Mouse (Mus musculus) myocyte (in vitro differentiated cells): ENCODE data around the gene Atp5g1. TPM values are rescaled to one million over a fixed set of nuclear protein-coding genes. Genes with fewer than 3 reads are reported as not detected.

Experiments
- H3K27me3 ChIP-seq: one replicate; pipeline ENCODE4 v1.6.1; 2011; ENCODE audit not compliant: control insufficient read depth, insufficient read depth, insufficient read length
- H3K36me3 ChIP-seq: one replicate; pipeline ENCODE4 v1.6.1; 2011; ENCODE audit not compliant: control insufficient read depth, insufficient read depth
- H3K4me2 ChIP-seq: one replicate; pipeline ENCODE4 v1.6.1; 2011; ENCODE audit warnings: low read depth, control low read depth
- H3K4me3 ChIP-seq: one replicate; pipeline ENCODE4 v1.5.1; 2011; ENCODE audit warnings: mild to moderate bottlenecking, control low read depth, moderate library complexity
- H3K79me2 ChIP-seq: one replicate; pipeline ENCODE4 v1.6.1; 2011; ENCODE audit not compliant: control insufficient read depth, insufficient read depth
- H3ac ChIP-seq: one replicate; pipeline ENCODE4 v1.6.1; 2011; ENCODE audit not compliant: control insufficient read depth, insufficient read length
- CEBPB ChIP-seq: IDR thresholded peaks from 2 replicates; pipeline ENCODE4 v1.6.1; 2011; ENCODE audit warnings: mild to moderate bottlenecking, moderate library complexity; ENCODE audit not compliant: poor library complexity, insufficient read depth, severe bottlenecking
- E2F4 ChIP-seq: IDR thresholded peaks from one replicate; pipeline ENCODE4 v1.6.1; 2011; ENCODE audit warnings: mild to moderate bottlenecking, control low read depth, moderate library complexity; ENCODE audit not compliant: insufficient read depth
- MAX ChIP-seq: IDR thresholded peaks from one replicate; pipeline ENCODE4 v1.6.1; 2011; ENCODE audit warnings: low read depth, mild to moderate bottlenecking, control low read depth
- MYOD1 ChIP-seq, 3 experiments: IDR thresholded peaks; one replicate each; pipeline ENCODE4 v1.6.1; 2011; ENCODE audit warnings: control low read depth in 2 of 3, low read depth in 2 of 3, mild to moderate bottlenecking in 2 of 3, moderate library complexity in 1 of 3; ENCODE audit not compliant: insufficient read length in 2 of 3, control insufficient read depth in 1 of 3
- MYOG ChIP-seq, 3 experiments: IDR thresholded peaks; one replicate each; pipeline ENCODE4 v1.6.1; 2011; ENCODE audit warnings: control low read depth in 2 of 3, low read depth in 2 of 3, mild to moderate bottlenecking in 2 of 3; ENCODE audit not compliant: insufficient read length in 2 of 3, control insufficient read depth in 1 of 3, insufficient read depth in 1 of 3
- POLR2A ChIP-seq: IDR thresholded peaks from one replicate; pipeline ENCODE4 v1.6.1; 2011; ENCODE audit warnings: low read depth, mild to moderate bottlenecking, control low read depth, moderate library complexity; ENCODE audit not compliant: insufficient read length
- POLR2AphosphoS2 ChIP-seq: IDR thresholded peaks from one replicate; pipeline ENCODE4 v1.6.1; 2011; ENCODE audit warnings: low read depth, control low read depth; ENCODE audit not compliant: insufficient read length
- REST ChIP-seq: IDR thresholded peaks from one replicate; pipeline ENCODE4 v1.6.1; 2011; ENCODE audit warnings: mild to moderate bottlenecking, control low read depth, moderate library complexity; ENCODE audit not compliant: insufficient read depth, insufficient read length
- SRF ChIP-seq: IDR thresholded peaks from one replicate; pipeline ENCODE4 v1.6.1; 2011; ENCODE audit warnings: low read depth; ENCODE audit not compliant: control insufficient read depth, insufficient read length
- TCF12 ChIP-seq: IDR thresholded peaks from one replicate; pipeline ENCODE4 v1.6.1; 2011; ENCODE audit warnings: mild to moderate bottlenecking, control low read depth; ENCODE audit not compliant: poor library complexity, insufficient read depth, severe bottlenecking
- TCF3 ChIP-seq: IDR thresholded peaks from one replicate; pipeline ENCODE4 v1.6.1; 2011; ENCODE audit warnings: low read depth, control low read depth; ENCODE audit not compliant: insufficient read length
- USF1 ChIP-seq: IDR thresholded peaks from one replicate; pipeline ENCODE4 v1.6.1; 2011; ENCODE audit warnings: low read depth, mild to moderate bottlenecking, control low read depth, moderate library complexity
- polyA plus RNA-seq: library from polyadenylated mRNA; unstranded; fragments of >200 nt; fragmentation: generic; extraction: Trizol; gene quantifications from one replicate; pipeline ENCODE4 v1.2.1, GENCODE M21; 2012; ENCODE audit warnings: missing spikeins

The Atp5g1 gene
- polyA plus RNA-seq, 1 experiment: 1,235 TPM

- Histone ChIP-seq H3K79me2 (no peaks in the 10 kb centered on the region), H3ac (no peak overlapping the region), H3K36me3 (peaks cover 51% of the 10 kb centered on the region), H3K4me3 (no peak overlapping the region), H3K4me2 (no peak overlapping the region), H3K27me3 (no peaks in the 10 kb centered on the region)
- TF ChIP-seq POLR2AphosphoS2 (peak; percentile 53), TCF3 (no peak)
Measured at GRCm38 (mm10) chr11:96047469-96048373, 27.7 kb downstream of the Atp5g1 start.

- no peak overlapping the region for H3K4me3 ChIP-seq
- no peaks in the 10 kb centered on the region for H3K27me3 ChIP-seq
- no peak overlapping the region for H3K4me2 ChIP-seq
- TF ChIP-seq TCF12: no peak
- TF ChIP-seq E2F4: no peak
- no peak for TF ChIP-seq POLR2AphosphoS2
- TF ChIP-seq USF1: no peak
- no peak for TF ChIP-seq REST
- TF ChIP-seq MYOG (IDR thresholded peaks at IDR 0.05; ENCODE audit: control insufficient read depth in 1 of 3, insufficient read depth in 1 of 3, insufficient read length in 2 of 3, low read depth in 2 of 3): no peak
- TF ChIP-seq TCF3: no peak
- no peak for TF ChIP-seq MAX
- no peak for TF ChIP-seq CEBPB
- TF ChIP-seq SRF: no peak
- TF ChIP-seq POLR2A: no peak
- TF ChIP-seq MYOD1 (IDR thresholded peaks at IDR 0.05; ENCODE audit: control insufficient read depth in 1 of 3, insufficient read length in 2 of 3, low read depth in 2 of 3): no peak
- H3K36me3 ChIP-seq: peaks cover 52% of the 10 kb centered on the region
- no peak overlapping the region for H3ac ChIP-seq
- no peaks in the 10 kb centered on the region for H3K79me2 ChIP-seq
Measured at GRCm38 (mm10) chr11:96046793-96047192, 28.7 kb downstream of the Atp5g1 start.

- peaks cover 49% of the 10 kb centered on the region for H3K36me3 ChIP-seq
- no peak overlapping the region for H3K4me2 ChIP-seq
- no peaks in the 10 kb centered on the region for H3K27me3 ChIP-seq
- no peak overlapping the region for H3ac ChIP-seq
- TF ChIP-seq TCF12 (no peak), REST (no peak), POLR2AphosphoS2 (no peak), E2F4 (no peak), MAX (no peak)
- H3K79me2 ChIP-seq: no peaks in the 10 kb centered on the region
- no peak overlapping the region for H3K4me3 ChIP-seq
Measured at GRCm38 (mm10) chr11:96046028-96046427, 29.4 kb downstream of the Atp5g1 start.

DNA sequence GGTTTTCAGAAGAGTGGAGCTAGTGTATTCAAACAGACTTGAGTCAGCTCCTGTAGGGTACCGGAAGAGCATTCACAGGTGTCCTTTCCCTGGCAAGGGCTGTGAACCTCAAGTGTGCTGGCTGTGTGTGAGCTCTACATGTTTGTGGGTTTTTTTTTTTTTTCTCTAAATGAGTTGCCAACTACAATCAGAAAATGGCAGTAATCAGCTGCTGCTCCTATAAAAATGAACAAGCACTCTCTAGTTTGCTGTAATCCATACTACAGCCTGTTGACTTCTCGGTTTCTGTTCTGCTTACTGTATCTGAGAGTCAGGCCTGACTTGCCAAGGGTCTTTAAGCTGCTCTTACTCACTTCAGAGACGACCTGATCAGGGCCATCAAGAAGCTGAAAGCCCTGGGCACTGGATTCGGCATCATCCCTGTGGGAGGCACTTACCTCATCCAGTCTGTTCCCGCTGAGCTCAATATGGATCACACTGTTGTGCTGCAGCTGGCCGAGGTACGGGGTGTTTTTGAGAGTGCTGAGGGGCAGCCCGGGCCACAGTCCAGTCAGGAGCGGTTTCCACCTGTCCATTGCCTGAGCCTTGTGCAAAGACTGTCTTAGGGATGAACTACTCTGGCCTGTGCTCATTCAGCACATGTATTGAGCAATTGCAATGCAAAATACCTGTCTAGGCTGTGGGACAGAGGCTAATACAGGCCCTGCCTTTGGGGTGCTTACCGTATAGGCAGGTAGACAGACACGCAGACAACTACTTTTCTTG, 30.5 kb downstream of the Atp5g1 start:
- TF ChIP-seq POLR2A (peak; percentile 14), CEBPB (no peak), REST (no peak), TCF3 (no peak), POLR2AphosphoS2 (peak; percentile 52), MYOG (IDR thresholded peaks at IDR 0.05; ENCODE audit: control insufficient read depth in 1 of 3, insufficient read depth in 1 of 3, insufficient read length in 2 of 3, low read depth in 2 of 3) (no peak), MAX (no peak)
- no peak overlapping the region for H3K4me3 ChIP-seq
- no peak overlapping the region for H3ac ChIP-seq
- no peaks in the 10 kb centered on the region for H3K79me2 ChIP-seq
- no peak overlapping the region for H3K4me2 ChIP-seq
- H3K27me3 ChIP-seq: no peaks in the 10 kb centered on the region
- peaks cover 39% of the 10 kb centered on the region for H3K36me3 ChIP-seq

DNA sequence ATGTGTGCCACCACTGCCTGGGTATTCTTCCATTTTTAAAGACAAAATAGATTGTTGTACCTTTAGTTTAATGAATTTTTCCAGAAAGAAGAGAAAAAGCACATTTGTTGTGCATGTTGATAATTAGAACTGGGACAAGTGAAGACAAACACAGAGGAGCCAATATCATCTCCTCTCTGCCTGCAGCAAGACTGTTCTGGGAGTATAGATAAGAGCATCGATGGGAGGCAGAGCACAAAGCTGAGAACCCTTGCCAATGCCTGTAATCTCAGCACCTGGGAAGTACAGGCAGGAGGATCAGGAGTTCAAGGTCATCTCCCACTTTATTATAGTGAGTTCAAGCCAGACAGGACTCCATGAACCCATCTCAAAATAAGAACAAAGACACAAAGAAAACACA, 36.9 kb downstream of the Atp5g1 start:
- H3K36me3 ChIP-seq: peaks cover 10% of the 10 kb centered on the region
- H3K4me2 ChIP-seq: no peak overlapping the region
- peaks cover 13% of the 10 kb centered on the region for H3K79me2 ChIP-seq
- H3K27me3 ChIP-seq: no peaks in the 10 kb centered on the region
- no peak overlapping the region for H3ac ChIP-seq
- TF ChIP-seq USF1 (no peak), POLR2AphosphoS2 (no peak), REST (no peak), TCF3 (no peak), MYOG (IDR thresholded peaks at IDR 0.05; ENCODE audit: control insufficient read depth in 1 of 3, insufficient read depth in 1 of 3, insufficient read length in 2 of 3, low read depth in 2 of 3) (no peak), MYOD1 (IDR thresholded peaks at IDR 0.05; ENCODE audit: control insufficient read depth in 1 of 3, insufficient read length in 2 of 3, low read depth in 2 of 3) (no peak)
- H3K4me3 ChIP-seq: no peak overlapping the region
